Comparison of ENCODE assay signal across 22 mouse cellular contexts in the genomic region with DNA sequence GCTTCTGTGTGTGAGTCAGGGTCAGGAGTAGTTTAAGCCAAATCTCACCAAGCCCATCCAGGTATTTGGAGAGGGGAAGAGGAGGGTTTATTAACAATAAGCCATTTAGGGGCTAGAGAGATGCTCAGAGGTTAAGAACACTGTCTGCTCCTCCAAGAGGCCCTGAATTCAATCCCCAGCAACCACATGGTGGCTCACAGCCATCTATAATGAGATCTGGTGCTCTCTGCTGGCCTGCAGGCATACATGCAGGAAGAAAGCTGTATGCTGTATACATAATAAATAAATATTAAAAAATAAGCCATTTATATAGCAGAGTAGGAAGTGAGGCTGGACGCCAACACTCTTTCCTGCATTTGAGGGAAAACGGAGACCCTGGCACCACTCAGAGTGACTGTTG.
DNase-seq lines count a peak whose midpoint lies in the region; ATAC-seq and TF ChIP-seq lines count a peak whose summit lies in the region.
"Had no signal": no experiment of that assay in that cellular context is flagged by ENCODE, and none has a peak within 500 bp of the region (broad histone marks: within the 10 kb centered on the region; RNA-seq: fewer than 3 reads in every experiment).

No protein-coding gene starts in this region.

- TF ChIP-seq EP300 in stomach, postnatal 0 days (optimal IDR thresholded peaks at IDR 0.05): no peak

- WGBS in intestine, postnatal 0 days: 92% methylated on average over 2 of the region's 2 CpGs
- 84% methylated on average over 2 of the region's 2 CpGs for WGBS in intestine, embryonic 16.5 days
- 73% methylated on average over 2 of the region's 2 CpGs for WGBS in lung, embryonic 14.5 days
- 93% methylated on average over 2 of the region's 2 CpGs for WGBS in midbrain, postnatal 0 days
- 89% methylated on average over 2 of the region's 2 CpGs for WGBS in midbrain, embryonic 13.5 days
- 74% methylated on average over 2 of the region's 2 CpGs for WGBS in stomach, postnatal 0 days

- H3K4me2 ChIP-seq in intestine, postnatal 0 days (replicated peaks; ENCODE audit: low read depth): no peak overlapping the region
- no peak overlapping the region for H3K4me2 ChIP-seq in intestine, embryonic 16.5 days (ENCODE audit: low read depth, low read length)
- H3K4me2 ChIP-seq in lung, embryonic 14.5 days: no peak overlapping the region
- H3K4me2 ChIP-seq in midbrain, postnatal 0 days (ENCODE audit: low read depth, low read length, poor library complexity, severe bottlenecking): no peak overlapping the region
- no peak overlapping the region for H3K4me2 ChIP-seq in midbrain, embryonic 13.5 days (replicated peaks)
- no peak overlapping the region for H3K4me2 ChIP-seq in stomach, postnatal 0 days (replicated peaks; ENCODE audit: low read depth)
- H3K4me2 ChIP-seq: embryonic facial prominence, embryonic 13.5 days; embryonic facial prominence, embryonic 15.5 days; forebrain, embryonic 12.5 days had no signal

- no peak for ATAC-seq in intestine, postnatal 0 days
- ATAC-seq in intestine, embryonic 16.5 days: no peak
- no peak for ATAC-seq in lung, embryonic 14.5 days (ENCODE audit: insufficient read depth)
- no peak for ATAC-seq in midbrain, postnatal 0 days (ENCODE audit: low FRiP score)
- no peak for ATAC-seq in midbrain, embryonic 13.5 days
- ATAC-seq in stomach, postnatal 0 days (ENCODE audit: low FRiP score, low TSS enrichment): no peak
- ATAC-seq: activated CD4-positive, CD25-positive, alpha-beta regulatory T cell, adult 4 months; forebrain, embryonic 14.5 days; forebrain, embryonic 16.5 days had no signal

- 0 out of 2 replicates have a peak, but pooled peaks have one; percentile 10 for TF ChIP-seq CTCF in intestine, postnatal 0 days (IDR thresholded peaks at IDR 0.05; ENCODE audit: low read depth)
- TF ChIP-seq CTCF in lung, embryonic 14.5 days (IDR thresholded peaks at IDR 0.05; ENCODE audit: low read depth): peak; percentile 34; the same call in 1 of the 2 replicates
- TF ChIP-seq CTCF in midbrain, postnatal 0 days (IDR thresholded peaks at IDR 0.05): peak; percentile 19; the same call in 1 of the 2 replicates
- TF ChIP-seq CTCF in stomach, postnatal 0 days (IDR thresholded peaks at IDR 0.05; ENCODE audit: low read depth): peak; percentile 27

- no peak overlapping the region for H3K9ac ChIP-seq in intestine, postnatal 0 days (ENCODE audit: low read depth, low read length)
- H3K9ac ChIP-seq in intestine, embryonic 16.5 days (ENCODE audit: low read depth, low read length): no peak overlapping the region
- no peak overlapping the region for H3K9ac ChIP-seq in lung, embryonic 14.5 days
- H3K9ac ChIP-seq in midbrain, postnatal 0 days (replicated peaks; ENCODE audit: low read length, poor library complexity, severe bottlenecking): no peak overlapping the region
- H3K9ac ChIP-seq in midbrain, embryonic 13.5 days (replicated peaks): no peak overlapping the region
- no peak overlapping the region for H3K9ac ChIP-seq in stomach, postnatal 0 days (ENCODE audit: low read length)
- H3K9ac ChIP-seq: embryonic facial prominence, embryonic 13.5 days; embryonic facial prominence, embryonic 15.5 days; forebrain, embryonic 12.5 days had no signal

- no peaks in the 10 kb centered on the region for H3K27me3 ChIP-seq in intestine, postnatal 0 days (replicated peaks; ENCODE audit: control insufficient read depth, insufficient read depth, low read length)
- no peaks in the 10 kb centered on the region for H3K27me3 ChIP-seq in intestine, embryonic 16.5 days (replicated peaks; ENCODE audit: control insufficient read depth, insufficient read depth, low read length)
- no peaks in the 10 kb centered on the region for H3K27me3 ChIP-seq in lung, embryonic 14.5 days (ENCODE audit: insufficient read depth, low read length)
- no peaks in the 10 kb centered on the region for H3K27me3 ChIP-seq in midbrain, postnatal 0 days (ENCODE audit: insufficient read depth, low read length)
- H3K27me3 ChIP-seq in midbrain, embryonic 13.5 days: no peaks in the 10 kb centered on the region
- no peaks in the 10 kb centered on the region for H3K27me3 ChIP-seq in stomach, postnatal 0 days (ENCODE audit: control insufficient read depth, insufficient read depth, low read length)
- H3K27me3 ChIP-seq: embryonic facial prominence, embryonic 13.5 days; embryonic facial prominence, embryonic 15.5 days; forebrain, embryonic 12.5 days had no signal

- no peaks in the 10 kb centered on the region for H3K4me1 ChIP-seq in intestine, postnatal 0 days (replicated peaks; ENCODE audit: control insufficient read depth, insufficient read depth, low read length)
- H3K4me1 ChIP-seq in intestine, embryonic 16.5 days (ENCODE audit: control insufficient read depth, insufficient read depth, low read length): no peaks in the 10 kb centered on the region; the same call in 1 of the 2 replicates
- H3K4me1 ChIP-seq in lung, embryonic 14.5 days (ENCODE audit: insufficient read depth): peaks cover 7% of the 10 kb centered on the region; the same call in 1 of the 2 replicates
- H3K4me1 ChIP-seq in midbrain, postnatal 0 days (ENCODE audit: insufficient read depth, low read length): no peaks in the 10 kb centered on the region
- no peaks in the 10 kb centered on the region for H3K4me1 ChIP-seq in midbrain, embryonic 13.5 days (replicated peaks)
- H3K4me1 ChIP-seq in stomach, postnatal 0 days (replicated peaks; ENCODE audit: control insufficient read depth, insufficient read depth): no peaks in the 10 kb centered on the region
- H3K4me1 ChIP-seq: embryonic facial prominence, embryonic 13.5 days; embryonic facial prominence, embryonic 15.5 days; forebrain, embryonic 10.5 days; forebrain, embryonic 12.5 days had no signal

- H3K36me3 ChIP-seq in intestine, postnatal 0 days (ENCODE audit: control insufficient read depth, insufficient read depth): no peaks in the 10 kb centered on the region
- no peaks in the 10 kb centered on the region for H3K36me3 ChIP-seq in intestine, embryonic 16.5 days (ENCODE audit: control insufficient read depth, insufficient read depth, low read length)
- no peaks in the 10 kb centered on the region for H3K36me3 ChIP-seq in lung, embryonic 14.5 days (ENCODE audit: insufficient read depth)
- no peaks in the 10 kb centered on the region for H3K36me3 ChIP-seq in midbrain, postnatal 0 days (ENCODE audit: insufficient read depth, low read length)
- no peaks in the 10 kb centered on the region for H3K36me3 ChIP-seq in midbrain, embryonic 13.5 days
- no peaks in the 10 kb centered on the region for H3K36me3 ChIP-seq in stomach, postnatal 0 days (ENCODE audit: control insufficient read depth, insufficient read depth, low read length)
- H3K36me3 ChIP-seq: embryonic facial prominence, embryonic 13.5 days; embryonic facial prominence, embryonic 15.5 days; forebrain, embryonic 10.5 days; forebrain, embryonic 12.5 days had no signal

- no peaks in the 10 kb centered on the region for H3K9me3 ChIP-seq in intestine, postnatal 0 days (ENCODE audit: control insufficient read depth)
- H3K9me3 ChIP-seq in intestine, embryonic 16.5 days (ENCODE audit: control insufficient read depth, low read length): no peaks in the 10 kb centered on the region
- H3K9me3 ChIP-seq in lung, embryonic 14.5 days (ENCODE audit: low read depth, low read length): no peaks in the 10 kb centered on the region
- H3K9me3 ChIP-seq in midbrain, postnatal 0 days (ENCODE audit: low read length): no peaks in the 10 kb centered on the region
- no peaks in the 10 kb centered on the region for H3K9me3 ChIP-seq in midbrain, embryonic 13.5 days
- no peaks in the 10 kb centered on the region for H3K9me3 ChIP-seq in stomach, postnatal 0 days (ENCODE audit: control insufficient read depth, low read length)
- H3K9me3 ChIP-seq: embryonic facial prominence, embryonic 13.5 days; embryonic facial prominence, embryonic 15.5 days; forebrain, embryonic 10.5 days; forebrain, embryonic 12.5 days had no signal

- DNase-seq in lung, embryonic 14.5 days: no peak
- no peak for DNase-seq in lung, postnatal 10 days
- no peak for DNase-seq in midbrain, postnatal 0 days (ENCODE audit: low spot score)
- DNase-seq in stomach, postnatal 0 days (ENCODE audit: low spot score): no peak
- no peak for DNase-seq in cerebellum, postnatal 14 days
- DNase-seq: adrenal gland, adult 8-10 months; cerebellum, adult 11-12 months; cerebellum, adult 2 months; cerebellum, adult 9-10 months; cerebellum, postnatal 36 days; embryo, embryonic 11 days had no signal

- no peak overlapping the region for H3K27ac ChIP-seq in intestine, postnatal 0 days (ENCODE audit: low read depth, low read length)
- no peak overlapping the region for H3K27ac ChIP-seq in intestine, embryonic 16.5 days (ENCODE audit: low read length)
- no peak overlapping the region for H3K27ac ChIP-seq in lung, embryonic 14.5 days (ENCODE audit: low read depth)
- H3K27ac ChIP-seq in midbrain, postnatal 0 days (ENCODE audit: low read depth, low read length): no peak overlapping the region
- H3K27ac ChIP-seq in midbrain, embryonic 13.5 days: no peak overlapping the region
- H3K27ac ChIP-seq in stomach, postnatal 0 days (replicated peaks): no peak overlapping the region
- H3K27ac ChIP-seq: embryonic facial prominence, embryonic 13.5 days; embryonic facial prominence, embryonic 15.5 days; forebrain, embryonic 10.5 days; forebrain, embryonic 12.5 days had no signal

- no peak overlapping the region for H3K4me3 ChIP-seq in intestine, postnatal 0 days (ENCODE audit: low read depth, low read length)
- no peak overlapping the region for H3K4me3 ChIP-seq in intestine, embryonic 16.5 days (ENCODE audit: low read length)
- H3K4me3 ChIP-seq in lung, embryonic 14.5 days (ENCODE audit: low read depth, low read length): no peak overlapping the region
- no peak overlapping the region for H3K4me3 ChIP-seq in midbrain, postnatal 0 days (ENCODE audit: low read depth, low read length)
- no peak overlapping the region for H3K4me3 ChIP-seq in midbrain, embryonic 13.5 days (replicated peaks)
- no peak overlapping the region for H3K4me3 ChIP-seq in stomach, postnatal 0 days (ENCODE audit: low read depth, low read length)
- H3K4me3 ChIP-seq: embryonic facial prominence, embryonic 13.5 days; embryonic facial prominence, embryonic 15.5 days; erythroblast, embryonic 14.5 days; forebrain, embryonic 10.5 days; forebrain, embryonic 12.5 days had no signal
